Mouse (Mus musculus): ENCODE measurements at regions not wholly inside any gene's neighbourhood (a gene's known extent, or its start where the extent isn't known, plus 50 kb on each side); places are given as distances from the start of the nearest gene placed in this dataset.

DNA sequence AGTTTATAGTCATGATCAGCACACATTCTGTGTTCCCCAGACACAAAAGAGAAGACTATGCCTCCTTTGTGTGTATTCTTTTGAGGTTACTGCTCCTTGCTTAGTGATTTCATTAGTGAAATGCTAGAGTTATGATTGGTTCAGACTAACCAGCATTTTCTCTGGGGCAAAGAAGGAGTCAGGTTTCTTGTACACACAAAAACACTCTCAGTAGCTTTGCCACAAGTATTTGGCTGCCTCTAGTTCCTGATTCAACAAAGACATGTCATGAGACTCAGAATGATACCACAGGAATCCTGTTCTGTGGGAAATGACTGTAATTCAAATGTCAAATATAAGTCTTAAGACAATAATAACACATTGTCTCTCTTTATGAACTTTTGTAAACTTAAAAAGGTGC lies 86.9 kb downstream of the Alx1 start:
- DNase-seq (ENCODE audit: extremely low spot score in 1 of 2, low spot score in 2 of 2) = no peak
- intact Hi-C loops (cut with DNase I) = no loop called here

- DNase-seq (ENCODE audit: extremely low spot score in 1 of 2, low spot score in 2 of 2) = no peak
- intact Hi-C loops (cut with DNase I) = no loop called here
These were observed 89.0 kb downstream of the Alx1 start for GRCm38 (mm10) chr10:102940823-102941519.

DNA sequence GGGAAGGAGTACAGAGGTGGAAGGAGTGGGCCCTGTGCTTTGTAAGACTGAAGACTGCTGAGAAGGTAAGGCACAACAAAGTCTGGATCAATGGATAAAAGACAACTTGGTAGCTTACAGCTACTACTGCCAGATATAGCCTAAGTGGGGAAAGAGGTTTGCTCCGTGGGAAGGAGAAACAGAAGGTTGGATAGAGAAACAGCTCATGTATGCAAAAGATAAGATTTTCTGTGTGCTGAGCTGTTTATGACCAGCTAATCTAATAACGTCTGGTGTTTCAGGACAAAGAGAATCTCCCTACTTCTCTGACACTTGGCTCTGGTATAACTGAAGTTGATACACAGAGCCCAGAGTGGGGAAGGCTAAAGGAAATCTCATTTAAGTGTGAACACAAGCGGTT lies 98.6 kb downstream of the Alx1 start:
- DNase-seq (ENCODE audit: extremely low spot score in 1 of 2, low spot score in 2 of 2) = no peak
- intact Hi-C loops (cut with DNase I) = no loop called here

DNA sequence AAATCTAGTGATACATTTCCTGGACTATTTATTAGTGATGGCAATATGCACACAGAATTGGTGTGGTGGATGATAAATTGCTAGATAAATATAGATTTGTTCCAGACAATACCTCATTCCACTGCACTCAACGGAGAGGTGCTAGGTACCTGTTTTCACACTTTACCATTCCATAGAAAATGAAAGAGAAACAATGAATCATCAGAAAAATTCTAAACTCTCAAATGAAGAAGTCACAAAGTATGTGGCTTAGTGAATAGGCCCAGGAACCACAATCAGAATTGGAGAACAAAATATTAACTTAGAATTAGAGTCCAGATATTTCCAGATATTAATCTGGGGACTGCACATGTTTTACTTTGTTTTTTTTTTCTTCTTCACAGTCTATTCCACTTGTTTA lies 101.4 kb downstream of the Alx1 start:
- intact Hi-C loops (cut with DNase I) = no loop called here
- no peak for DNase-seq (ENCODE audit: extremely low spot score in 1 of 2, low spot score in 2 of 2)

GRCm38 (mm10) chr10:102897368-102897767 lies 132.6 kb downstream of the Alx1 start:
- DNase-seq (ENCODE audit: extremely low spot score in 1 of 2, low spot score in 2 of 2) = no peak
- intact Hi-C loops (cut with DNase I) = no loop called here

DNA sequence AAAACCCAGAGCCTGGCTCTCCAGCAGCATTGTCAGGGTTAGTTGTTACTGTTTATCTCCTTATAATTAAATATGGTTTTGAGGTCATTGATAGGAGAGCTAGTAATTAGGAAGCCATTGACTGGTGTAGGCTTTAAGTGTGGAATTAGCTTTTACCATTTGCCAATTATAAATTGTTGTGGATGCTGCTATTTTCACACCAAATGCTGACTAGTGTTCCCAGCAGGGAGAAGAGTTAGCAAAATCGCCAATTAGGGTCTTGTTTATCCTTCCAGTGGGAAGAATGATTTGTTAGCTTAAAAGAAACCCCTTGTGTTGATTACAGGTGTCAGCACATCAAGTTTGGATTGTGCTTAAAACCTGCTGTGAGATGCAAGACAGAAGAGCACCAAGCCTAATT lies 134.1 kb downstream of the Alx1 start:
- no peak for DNase-seq (ENCODE audit: extremely low spot score in 1 of 2, low spot score in 2 of 2)
- intact Hi-C loops (cut with DNase I) = no loop called here

GRCm38 (mm10) chr10:102892373-102892772 lies 137.6 kb downstream of the Alx1 start:
- intact Hi-C loops (cut with DNase I) = no loop called here
- no peak for DNase-seq (ENCODE audit: extremely low spot score in 1 of 2, low spot score in 2 of 2)

DNA sequence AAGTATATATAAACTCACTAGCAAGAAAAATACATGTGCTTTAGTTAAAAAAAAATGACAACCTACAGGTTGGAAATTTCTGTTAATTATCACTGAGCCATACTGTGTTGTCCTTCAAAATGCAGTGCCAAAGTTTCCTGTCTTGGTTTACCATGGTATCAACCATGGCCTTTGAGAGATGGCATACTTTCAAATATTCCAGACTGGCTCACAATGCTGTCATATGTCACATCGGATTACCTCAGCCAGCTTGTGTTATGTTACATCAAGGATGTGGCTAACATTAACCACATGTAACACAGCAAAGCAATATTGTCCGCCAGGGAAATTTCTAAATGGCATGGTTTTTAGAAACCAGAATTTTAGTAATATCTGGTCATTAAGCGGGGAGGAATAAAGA lies 140.3 kb downstream of the Alx1 start:
- no peak for DNase-seq (ENCODE audit: extremely low spot score in 1 of 2, low spot score in 2 of 2)
- intact Hi-C loops (cut with DNase I) = no loop called here

GRCm38 (mm10) chr10:102881824-102882438 lies 148.1 kb downstream of the Alx1 start:
- intact Hi-C loops (cut with DNase I) = no loop called here

GRCm38 (mm10) chr10:102878010-102878409 lies 152.0 kb downstream of the Alx1 start:
- intact Hi-C loops (cut with DNase I) = no loop called here

More at GRCm38 (mm10) chr10:102881824-102882438, 148.1 kb downstream of the Alx1 start:
- no peak for DNase-seq (ENCODE audit: extremely low spot score in 1 of 2, low spot score in 2 of 2)

DNA sequence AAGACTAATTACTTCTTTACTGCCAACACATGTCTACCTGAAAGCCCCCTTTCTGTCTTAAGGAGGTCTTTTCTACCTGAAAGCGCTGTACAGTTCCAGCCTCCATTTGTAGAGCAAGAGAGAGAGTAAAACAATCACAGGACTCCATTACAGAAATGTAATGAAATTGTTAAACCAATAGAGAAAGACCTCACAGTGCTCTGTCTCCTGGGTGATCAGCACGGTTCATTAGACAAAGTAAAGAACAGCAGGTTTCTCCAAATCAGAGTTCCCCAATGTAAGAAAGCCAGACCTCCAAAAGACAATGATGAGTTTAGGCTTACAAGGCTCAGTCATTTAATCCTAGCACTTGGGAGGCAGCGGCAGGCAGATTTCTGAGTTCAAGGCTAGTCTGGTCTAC lies 153.1 kb downstream of the Alx1 start:
- intact Hi-C loops (cut with DNase I) = no loop called here
- no peak for DNase-seq (ENCODE audit: extremely low spot score in 1 of 2, low spot score in 2 of 2)

More at GRCm38 (mm10) chr10:102878010-102878409, 152.0 kb downstream of the Alx1 start:
- DNase-seq (ENCODE audit: extremely low spot score in 1 of 2, low spot score in 2 of 2) = peak; percentile 12 to 21

GRCm38 (mm10) chr10:102866920-102867319 lies 163.1 kb downstream of the Alx1 start:
- DNase-seq (ENCODE audit: extremely low spot score in 1 of 2, low spot score in 2 of 2) = no peak
- intact Hi-C loops (cut with DNase I) = loop anchor here (5.0 kb wide), 1 partner anchor 325 kb away; no protein-coding TSS in a partner anchor

DNA sequence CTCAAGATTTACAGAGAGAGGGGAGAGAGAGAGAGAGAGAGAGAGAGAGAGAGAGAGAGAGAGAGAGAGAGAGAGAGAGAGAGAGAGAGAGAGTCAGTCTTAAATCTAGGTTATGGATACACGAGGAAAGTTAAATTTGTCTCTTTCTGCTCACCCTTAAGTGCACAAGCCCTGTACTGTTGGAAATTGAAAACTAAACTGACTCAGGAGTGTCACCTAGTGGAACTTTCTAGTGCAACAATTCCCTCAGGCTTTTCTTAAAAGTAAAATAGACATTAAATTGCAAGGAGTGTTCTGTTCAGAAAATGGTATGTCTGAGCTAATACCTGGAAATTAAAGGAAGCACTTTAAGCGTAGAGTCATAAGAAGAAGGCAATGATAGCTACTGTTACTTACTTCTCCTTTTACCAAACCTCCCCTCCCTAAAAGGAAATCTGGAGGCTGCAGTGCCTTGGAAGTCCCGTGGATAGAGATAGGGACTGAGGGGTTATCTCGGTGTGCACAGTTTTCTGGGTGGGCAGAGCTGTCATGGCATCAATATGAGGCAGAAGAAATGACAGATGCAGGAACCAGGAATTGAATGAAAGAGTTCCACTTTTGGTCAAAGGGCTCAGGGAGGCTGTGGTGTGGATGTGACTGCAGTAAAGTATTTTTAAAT lies 193.3 kb downstream of the Alx1 start:
- intact Hi-C loops (cut with DNase I) = no loop called here
- DNase-seq (ENCODE audit: extremely low spot score in 1 of 2, low spot score in 2 of 2) = peak in 1 of 2 experiments; percentile 11

GRCm38 (mm10) chr10:102835814-102836213 lies 194.2 kb downstream of the Alx1 start:
- intact Hi-C loops (cut with DNase I) = no loop called here
- no peak for DNase-seq (ENCODE audit: extremely low spot score in 1 of 2, low spot score in 2 of 2)

DNA sequence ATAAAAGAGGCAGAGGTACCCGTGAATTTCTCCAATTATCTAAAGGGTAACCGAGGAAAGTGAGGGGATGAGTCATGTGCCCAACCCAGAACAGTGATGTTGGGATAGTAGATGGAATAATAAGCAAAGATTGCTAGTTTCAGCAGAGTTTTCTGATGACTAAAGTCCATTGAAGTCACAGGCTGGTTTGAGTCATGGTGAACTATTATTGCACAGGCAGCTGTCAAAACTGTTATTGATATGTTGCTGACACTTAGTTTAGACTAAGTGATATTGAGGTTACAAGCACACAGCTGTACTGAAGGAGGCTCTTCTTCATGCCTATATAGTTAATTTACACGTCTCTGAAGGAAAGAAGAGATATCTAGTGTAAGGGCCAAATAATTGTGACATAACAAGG lies 200.4 kb downstream of the Alx1 start:
- intact Hi-C loops (cut with DNase I) = no loop called here

GRCm38 (mm10) chr10:102823434-102823833 lies 206.6 kb downstream of the Alx1 start:
- intact Hi-C loops (cut with DNase I) = loop anchor here (2.0 kb wide), 2 partner anchors 333 to 371 kb away; partner anchors contain the start of gene Nts
- DNase-seq (ENCODE audit: extremely low spot score in 1 of 2, low spot score in 2 of 2) = no peak

More for the DNA sequence above, 200.4 kb downstream of the Alx1 start:
- no peak for DNase-seq (ENCODE audit: extremely low spot score in 1 of 2, low spot score in 2 of 2)

DNA sequence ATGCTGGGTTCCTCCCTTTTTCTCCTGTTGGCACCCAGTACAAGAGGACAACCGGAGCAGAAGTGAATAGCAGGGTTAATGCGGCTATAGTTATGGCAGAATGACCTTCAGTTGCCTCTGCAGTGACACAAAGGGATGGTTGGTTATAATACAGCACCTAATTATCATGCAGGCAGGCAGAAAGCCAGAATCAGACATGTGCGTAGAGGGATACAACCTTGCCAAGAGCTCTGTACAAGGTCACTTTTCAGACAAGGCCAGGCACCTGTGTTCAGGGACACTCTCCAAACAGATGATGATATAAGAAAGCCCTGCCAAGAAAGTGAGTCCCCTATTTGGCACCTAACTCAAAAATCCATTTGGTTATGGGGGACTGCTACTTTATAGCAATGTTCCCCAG lies 228.6 kb downstream of the Alx1 start:
- intact Hi-C loops (cut with DNase I) = no loop called here
- DNase-seq (ENCODE audit: extremely low spot score in 1 of 2, low spot score in 2 of 2) = no peak

DNA sequence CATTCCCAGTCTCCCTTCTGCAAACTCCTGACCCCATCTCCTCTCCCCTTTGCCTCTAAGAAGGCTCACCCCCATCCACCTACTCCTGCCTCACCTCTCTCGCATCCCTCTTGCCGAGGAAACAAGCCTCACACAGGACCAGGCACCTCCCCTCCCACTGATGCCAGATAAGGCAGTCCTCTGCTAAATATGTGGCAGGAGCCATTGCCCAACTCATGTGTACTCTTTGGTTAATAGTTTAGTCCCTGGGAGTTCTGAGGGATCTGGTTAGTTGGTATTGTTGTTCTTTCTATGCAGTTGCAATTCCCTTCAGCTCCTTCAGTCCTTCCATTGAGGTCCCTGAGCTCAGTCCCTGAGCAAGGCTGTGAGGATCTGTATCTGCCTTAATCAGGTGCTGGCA lies 250.8 kb downstream of the Alx1 start:
- DNase-seq (ENCODE audit: extremely low spot score in 1 of 2, low spot score in 2 of 2) = no peak
- intact Hi-C loops (cut with DNase I) = no loop called here

DNA sequence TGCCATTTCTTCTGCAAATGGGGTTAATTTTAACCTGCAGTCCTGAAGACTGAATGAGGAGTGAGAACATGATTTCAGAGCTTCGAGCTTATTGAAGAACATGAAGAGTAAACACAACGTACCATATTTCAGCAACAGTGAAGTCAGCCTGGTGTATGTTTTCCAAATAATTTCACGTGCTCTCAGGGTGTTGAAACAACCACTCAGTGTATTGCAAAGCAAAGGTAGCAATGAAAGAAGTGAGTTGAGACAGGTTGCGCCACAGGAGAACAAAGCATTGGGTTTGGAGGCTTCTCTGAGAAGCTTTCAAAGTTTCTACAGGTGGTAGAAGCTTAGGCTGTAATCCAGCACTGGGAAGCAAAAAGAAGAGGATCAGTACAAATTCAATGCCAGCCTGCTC lies 251.7 kb downstream of the Rassf9 start:
- no peak for DNase-seq (ENCODE audit: extremely low spot score in 1 of 2, low spot score in 2 of 2)
- intact Hi-C loops (cut with DNase I) = no loop called here

- intact Hi-C loops (cut with DNase I) = no loop called here
- DNase-seq (ENCODE audit: extremely low spot score in 1 of 2, low spot score in 2 of 2) = no peak
These were observed 250.4 kb downstream of the Rassf9 start for GRCm38 (mm10) chr10:102762378-102762777.
